Mouse (Mus musculus) cortical plate, adult 2 months (tissue): ENCODE measurements at regions not wholly inside any gene's neighbourhood (a gene's known extent, or its start where the extent isn't known, plus 50 kb on each side); places are given as distances from the start of the nearest gene placed in this dataset.
"Not testable (repeated sequence)": the region's sequence is repeated elsewhere in the genome, so short reads cannot be mapped to it uniquely, and the experiment has no call there.

Source experiments
- H3K27ac ChIP-seq: fragments of 200-500 bp; 2 replicates; pipeline ENCODE4 v1.5.1; 2012; ENCODE audit warnings: low read length, control low read depth, inconsistent platforms; ENCODE audit not compliant: insufficient read depth
- H3K4me1 ChIP-seq: fragments of 200-500 bp; 2 replicates; pipeline ENCODE4 v1.6.1; 2011; ENCODE audit warnings: low read length; ENCODE audit not compliant: control insufficient read depth, insufficient read depth
- H3K4me3 ChIP-seq: fragments of 200-500 bp; 2 replicates; pipeline ENCODE4 v1.5.1; 2011; ENCODE audit warnings: mild to moderate bottlenecking, low read length, control low read depth; ENCODE audit not compliant: insufficient read depth
- CTCF ChIP-seq: fragments of 200-500 bp; IDR thresholded peaks from 2 replicates; pipeline ENCODE4 v1.5.1; 2011; ENCODE audit warnings: mild to moderate bottlenecking, control low read depth, low read length; ENCODE audit not compliant: insufficient read depth; ENCODE audit errors: extremely low read depth
- POLR2A ChIP-seq: fragments of 200-500 bp; IDR thresholded peaks from 2 replicates; pipeline ENCODE4 v1.6.1; 2011; ENCODE audit warnings: mild to moderate bottlenecking, low read length, control low read depth; ENCODE audit not compliant: insufficient read depth; ENCODE audit errors: extremely low read depth

DNA sequence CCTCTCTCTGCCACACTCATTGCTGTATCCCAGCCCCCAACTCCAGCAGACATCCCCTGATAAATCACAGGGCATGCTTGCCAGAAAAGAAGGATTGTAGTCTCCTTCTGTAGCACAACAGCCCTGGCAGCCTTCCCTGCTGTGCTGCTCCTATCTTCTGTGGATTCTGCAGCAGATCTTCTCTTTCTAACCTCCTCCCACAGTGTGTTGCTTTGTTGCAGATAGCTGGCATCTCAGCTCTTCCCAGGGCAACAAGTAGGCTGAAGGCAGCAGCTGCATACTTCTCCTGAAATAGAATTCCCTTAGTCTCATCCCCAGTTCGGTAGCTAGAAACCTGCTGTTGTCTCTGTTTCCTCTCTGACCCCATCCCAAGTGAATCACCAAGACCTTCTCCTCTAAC lies 77.7 kb downstream of the Amer1 start:
- Histone ChIP-seq H3K4me1 (no peaks in the 10 kb centered on the region; the same call in 1 of the 2 replicates), H3K4me3 (no peak overlapping the region), H3K27ac (no peak overlapping the region)
- TF ChIP-seq CTCF = no peak
- TF ChIP-seq POLR2A = no peak

DNA sequence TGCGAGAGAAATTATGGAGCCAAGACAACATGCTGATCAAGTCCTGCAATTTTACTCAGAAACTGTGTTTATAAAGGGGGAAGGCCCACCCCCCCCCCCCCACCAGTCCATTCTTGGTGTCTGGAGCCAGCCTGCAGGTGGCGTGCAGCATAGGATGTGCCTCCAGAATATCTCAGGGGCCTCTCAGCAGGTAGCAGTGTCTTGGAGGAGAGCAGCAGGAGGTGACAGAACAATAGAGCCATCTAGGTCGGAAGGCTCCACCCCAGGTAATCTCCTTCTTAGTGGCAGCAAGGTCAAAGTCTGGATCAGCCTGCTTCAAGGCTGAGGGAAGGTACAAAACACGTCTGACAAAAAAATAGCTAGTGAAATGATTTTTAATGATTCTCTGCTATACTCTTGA lies 79.3 kb downstream of the Amer1 start:
- not testable (repeated sequence) for H3K4me3 ChIP-seq, H3K4me1 ChIP-seq, H3K27ac ChIP-seq

DNA sequence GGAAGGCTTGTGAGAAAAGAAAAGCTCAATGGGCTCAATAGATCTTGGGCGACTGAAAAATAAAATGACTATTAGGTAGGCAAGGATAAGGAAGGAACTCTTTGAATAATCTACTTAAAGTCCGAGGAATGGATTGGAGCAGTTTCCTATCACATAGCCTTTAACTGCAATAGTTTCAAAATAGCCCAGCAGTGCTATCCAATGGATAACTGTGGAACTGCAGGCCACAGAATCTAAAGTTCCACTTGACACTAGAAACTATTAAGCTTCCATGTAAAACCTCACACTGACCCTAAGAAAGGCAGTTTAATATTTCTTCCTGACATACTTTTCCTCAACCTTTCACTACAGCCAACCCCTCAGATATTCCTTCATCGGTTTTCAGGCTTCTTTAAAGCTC lies 85.6 kb downstream of the Amer1 start:
- Histone ChIP-seq H3K4me1 (no peaks in the 10 kb centered on the region), H3K4me3 (no peak overlapping the region), H3K27ac (no peak overlapping the region)
- TF ChIP-seq CTCF (peak; percentile 38; the same call in 1 of the 2 replicates), POLR2A (no peak)
